Mouse (Mus musculus) E14TG2a.4 (cell line): ENCODE data around the gene Gm10518.

Experiments
- CTCF ChIP-seq: conservative IDR thresholded peaks from 2 replicates; pipeline ENCODE4 v1.5.1; 2014; ENCODE audit warnings: low read length
- NANOG ChIP-seq: IDR thresholded peaks from 2 replicates; pipeline ENCODE4 v1.6.1; 2014; ENCODE audit warnings: borderline replicate concordance, low read length, mixed read lengths
- POU5F1 ChIP-seq: IDR thresholded peaks from 2 replicates; pipeline ENCODE4 v1.6.1; 2014; ENCODE audit warnings: low read length, borderline replicate concordance

GRCm38 (mm10) chr1:179828900-179829299, 25.7 kb downstream of the Gm10518 start:
- TF ChIP-seq CTCF (no peak), POU5F1 (no peak), NANOG (no peak)
